Mouse (Mus musculus): Measurements from ENCODE around the gene Sox30. TPM values are rescaled to one million over a fixed set of nuclear protein-coding genes. Genes with fewer than 3 reads are reported as not detected.

Gene Sox30
- under 1 TPM; 0.27 to 0.55 TPM for total RNA-seq (2021)

DNA sequence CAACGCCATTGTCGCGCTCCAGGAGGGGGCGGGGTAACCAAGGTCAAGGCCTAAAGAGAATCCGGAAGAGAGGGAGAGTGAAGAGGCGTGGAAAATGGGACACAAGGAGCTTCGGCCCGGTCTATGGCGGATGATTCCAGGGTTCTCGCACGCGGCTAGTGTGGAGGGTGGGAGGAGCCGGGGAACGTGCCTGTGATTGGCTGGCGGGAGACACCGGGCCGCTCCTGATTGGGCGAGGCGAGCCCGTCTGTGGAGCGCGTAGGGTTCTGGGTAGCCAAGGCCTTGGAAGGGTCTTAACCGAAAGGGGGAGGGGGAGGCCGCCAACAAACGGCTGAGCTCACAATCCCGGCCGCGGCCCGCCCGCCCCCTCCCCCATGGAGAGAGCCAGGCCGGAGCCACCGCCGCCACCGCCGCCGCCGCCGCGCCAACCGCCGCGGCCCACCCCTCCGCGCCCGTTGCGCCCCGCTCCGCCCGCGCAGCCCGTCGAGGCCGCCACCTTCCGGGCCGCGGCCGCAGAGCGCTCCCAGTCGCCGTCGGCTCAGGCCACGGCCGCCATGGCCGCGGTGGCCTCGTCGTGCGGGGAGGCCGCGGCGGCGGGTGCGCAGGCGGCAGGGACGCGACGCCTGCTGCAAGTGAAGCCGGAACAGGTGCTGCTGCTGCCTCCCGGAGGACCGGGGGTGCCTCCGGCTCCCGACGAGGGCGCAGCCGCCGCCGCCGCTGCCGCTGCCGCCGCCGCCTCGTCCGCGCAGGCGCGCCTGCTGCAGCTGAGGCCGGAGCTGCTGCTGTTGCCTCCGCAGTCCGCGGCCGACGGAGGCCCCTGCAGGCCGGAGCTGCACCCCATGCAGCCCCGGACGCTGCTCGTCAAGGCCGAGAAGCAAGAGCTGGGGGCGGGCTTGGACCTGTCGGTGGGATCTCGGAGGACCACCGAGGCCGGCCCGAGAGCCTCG, at the start of gene Sox30:
Gene Sox30 (plus strand): TSS at position 365 of the 947 bp plus-strand sequence.
- DNase-seq = peak; percentile 71

DNA sequence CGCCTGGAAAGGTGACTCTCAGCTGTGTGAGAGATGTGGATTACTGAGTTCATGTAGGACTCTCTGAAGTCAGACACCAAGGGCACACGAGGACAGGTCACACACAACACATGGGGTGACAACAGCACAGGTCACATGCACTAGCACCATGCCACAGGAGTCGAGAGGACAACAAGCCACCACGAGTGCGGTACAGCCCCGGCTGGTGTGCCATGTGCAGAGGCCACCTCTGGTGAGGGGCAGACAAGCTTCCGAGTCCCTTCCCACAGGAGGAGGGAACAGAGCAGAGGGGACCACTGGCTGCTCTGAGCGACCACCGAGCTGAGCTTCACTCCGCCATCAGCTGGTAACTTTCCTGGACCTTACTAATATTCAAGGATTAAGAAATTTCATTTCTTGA, 47.3 kb upstream of the Sox30 start:
- no peak for DNase-seq

DNA sequence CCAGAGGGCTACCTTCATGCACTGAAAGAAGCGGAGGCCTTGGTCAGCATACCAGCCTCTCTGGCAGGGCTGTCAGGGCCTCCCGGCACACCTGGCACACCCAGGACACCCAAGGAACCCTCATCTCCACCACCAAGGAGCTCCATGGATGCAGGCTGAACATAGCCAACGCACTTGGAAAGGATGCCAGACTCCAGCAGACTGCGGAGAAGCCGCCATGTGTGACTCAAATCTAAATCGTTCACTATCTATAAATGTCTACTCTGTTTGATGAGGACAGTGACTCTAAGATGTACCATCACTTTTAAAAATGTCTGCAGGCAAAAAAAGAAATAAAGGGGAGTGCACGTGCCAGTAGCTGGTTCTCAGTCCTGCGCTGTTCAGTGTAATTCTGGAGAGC, 42.6 kb upstream of the Sox30 start:
- no peak for DNase-seq

DNA sequence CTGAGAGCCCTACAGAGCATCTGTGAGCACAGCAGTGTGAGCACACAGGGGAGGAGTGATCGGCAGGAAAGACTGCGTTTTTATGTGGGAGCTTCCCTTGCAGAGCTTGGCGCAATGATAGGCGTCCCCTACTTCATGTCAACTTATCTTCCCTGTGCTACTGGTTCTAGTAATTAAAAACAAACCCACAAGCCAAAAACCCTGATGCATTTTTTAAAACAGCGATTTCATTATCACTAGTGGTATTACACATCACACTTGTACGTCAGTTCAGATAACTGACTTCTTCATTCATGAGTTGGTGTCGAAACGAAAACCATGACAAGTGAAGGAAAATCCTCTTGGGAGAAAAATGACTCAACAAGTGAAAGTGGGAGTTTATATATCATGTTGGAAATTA, 41.2 kb upstream of the Sox30 start:
- no peak for DNase-seq

DNA sequence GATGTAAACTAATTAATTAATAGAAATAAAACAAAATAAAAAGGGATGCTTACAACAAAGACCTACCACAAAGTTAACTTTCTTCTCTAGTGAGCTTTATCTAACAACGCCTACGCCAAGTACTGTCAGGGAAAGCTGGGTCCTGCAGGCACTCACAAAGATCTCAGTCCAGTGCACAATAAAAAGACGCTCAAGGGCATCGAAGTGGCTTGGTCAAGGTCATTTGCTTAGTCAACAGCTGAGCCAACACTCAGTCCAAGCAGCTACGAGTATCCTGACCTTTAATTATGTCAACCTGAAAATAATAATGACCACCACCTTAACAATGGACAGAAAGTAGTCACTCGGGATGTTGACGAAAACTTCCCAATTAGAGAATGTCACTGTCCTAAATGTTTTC, 37.8 kb upstream of the Sox30 start:
- DNase-seq = no peak

DNA sequence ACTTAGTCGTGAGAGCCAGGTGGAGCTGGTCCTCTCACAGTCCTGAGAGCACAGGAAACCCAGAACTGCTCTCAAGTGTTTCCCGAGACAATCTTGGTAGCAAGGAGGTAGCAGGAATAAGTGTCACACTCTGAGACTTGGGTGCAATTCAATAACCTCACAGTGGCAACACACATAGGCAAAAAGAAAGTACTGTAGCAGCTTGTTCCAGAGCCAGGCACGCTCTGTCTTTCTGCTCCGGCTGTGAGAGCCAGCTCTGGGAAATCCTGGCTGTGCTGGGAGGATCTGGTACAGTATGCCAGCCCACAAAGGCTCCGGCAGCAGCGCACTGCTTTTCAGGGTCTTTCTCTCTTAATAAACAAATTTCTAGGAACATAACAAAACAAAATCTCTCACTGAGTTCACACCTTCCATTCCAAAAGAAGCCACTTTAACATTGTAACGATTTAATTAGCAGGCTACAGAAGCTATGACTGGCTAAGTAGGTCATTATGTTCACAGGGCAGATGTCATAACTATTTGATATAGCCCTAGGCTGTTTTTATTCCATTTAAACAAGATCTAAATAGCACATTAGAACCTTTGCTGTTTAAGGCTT, 36.9 kb upstream of the Sox30 start:
- no peak for DNase-seq

DNA sequence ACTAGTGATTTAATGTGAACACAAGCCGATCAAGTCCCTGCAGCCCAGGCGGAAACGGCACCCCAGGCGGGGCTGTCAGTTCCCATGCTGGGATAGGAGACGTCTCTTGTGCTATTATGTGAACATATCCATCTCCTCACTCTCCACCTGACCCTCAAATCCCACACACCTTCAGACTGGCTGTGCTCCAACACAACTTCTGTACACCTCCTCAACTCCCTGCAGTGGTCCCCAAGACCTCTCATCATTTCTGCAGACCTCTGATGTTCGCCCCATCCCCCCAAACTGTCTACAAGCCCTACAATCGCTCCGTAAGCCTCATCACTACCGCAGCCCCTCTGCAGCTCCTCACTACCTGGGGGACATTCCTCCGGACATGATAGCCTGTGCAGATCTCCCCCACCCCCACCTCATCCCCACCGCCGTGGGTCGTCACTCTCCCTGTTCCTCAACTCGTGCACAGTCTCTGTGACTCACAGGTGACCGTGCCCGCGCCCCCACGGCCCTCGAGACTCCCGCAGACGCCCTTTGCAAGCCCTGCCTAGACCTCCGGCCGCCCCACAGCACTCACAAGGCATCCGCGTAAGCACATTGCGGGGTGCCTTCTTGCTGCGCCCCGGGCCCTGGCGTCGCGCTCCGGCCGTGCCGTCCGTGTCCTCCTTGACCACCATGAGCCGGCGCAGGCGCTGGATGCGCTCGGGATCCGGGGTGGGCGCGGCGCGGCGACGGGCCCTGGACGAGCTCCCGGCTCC, 36.0 kb upstream of the Sox30 start:
- peak; percentile 20 for DNase-seq

DNA sequence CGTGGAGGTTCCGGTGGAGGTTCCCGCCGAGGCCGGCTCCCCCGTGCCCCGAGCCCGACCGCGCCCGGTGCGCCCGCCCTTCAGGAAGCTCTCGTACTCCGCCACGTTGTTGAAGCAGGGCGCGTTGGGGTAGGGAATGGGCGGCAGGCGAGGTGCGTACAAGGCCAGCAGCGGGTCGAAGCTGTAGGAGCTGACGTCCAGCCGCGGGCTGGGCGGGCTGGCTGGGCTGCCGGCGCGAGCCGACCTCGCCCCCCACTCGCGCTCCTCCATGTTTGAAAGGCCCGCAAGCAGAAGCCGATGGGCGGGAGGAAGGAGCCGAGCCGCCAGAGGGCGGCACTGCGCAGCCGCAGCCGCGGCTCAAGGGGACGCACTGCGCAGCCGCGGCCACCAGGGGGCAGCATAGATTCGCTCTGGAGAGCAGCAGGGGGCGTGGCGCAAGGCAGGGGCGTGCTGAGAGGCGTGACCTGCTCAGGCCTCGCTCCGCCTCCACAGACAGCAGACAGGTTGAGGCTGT, 35.4 kb upstream of the Sox30 start, which contains the start of gene Lsm11:
Gene Lsm11 (minus strand): TSS at position 293 of the 514 bp plus-strand sequence.
- peak; percentile 99 for DNase-seq

DNA sequence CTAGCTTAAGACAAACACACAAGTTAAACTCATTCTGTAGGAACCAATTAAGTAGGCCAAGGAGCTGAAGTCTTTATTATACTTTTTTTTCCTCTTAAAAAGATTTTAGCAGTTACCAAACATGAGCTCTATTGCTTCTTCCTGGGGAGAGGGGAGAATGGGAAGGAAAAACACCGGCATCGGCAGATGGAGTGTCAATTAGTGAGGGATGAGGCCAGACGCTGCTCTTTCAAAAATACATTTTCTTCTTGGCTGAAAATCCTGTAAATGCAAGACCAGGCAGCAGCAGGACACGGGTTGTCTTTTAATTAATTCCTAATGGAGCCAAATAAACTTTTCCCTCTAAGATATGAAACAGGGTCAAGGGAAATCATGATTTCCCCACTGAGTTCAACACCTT, 33.3 kb upstream of the Sox30 start:
- DNase-seq = no peak

DNA sequence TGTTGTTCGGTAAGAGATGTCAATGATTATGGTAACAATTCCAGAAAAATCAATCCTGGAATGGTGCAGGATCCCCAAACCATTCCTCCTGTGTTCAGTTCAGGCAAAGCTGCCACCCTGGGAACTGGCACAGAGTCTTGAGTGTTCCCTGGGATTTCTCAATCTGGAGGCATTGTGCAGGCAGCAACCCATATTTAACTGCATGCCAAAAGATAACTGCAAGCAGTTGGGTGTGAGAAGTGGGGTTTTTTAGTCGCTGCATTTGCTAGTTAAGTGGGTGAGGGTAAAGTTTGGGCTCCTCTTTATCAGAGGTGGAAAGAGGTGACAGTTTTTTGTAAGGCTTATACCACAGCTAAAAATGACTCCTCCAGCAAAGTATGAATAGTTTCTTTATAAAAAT, 32.6 kb upstream of the Sox30 start:
- no peak for DNase-seq

DNA sequence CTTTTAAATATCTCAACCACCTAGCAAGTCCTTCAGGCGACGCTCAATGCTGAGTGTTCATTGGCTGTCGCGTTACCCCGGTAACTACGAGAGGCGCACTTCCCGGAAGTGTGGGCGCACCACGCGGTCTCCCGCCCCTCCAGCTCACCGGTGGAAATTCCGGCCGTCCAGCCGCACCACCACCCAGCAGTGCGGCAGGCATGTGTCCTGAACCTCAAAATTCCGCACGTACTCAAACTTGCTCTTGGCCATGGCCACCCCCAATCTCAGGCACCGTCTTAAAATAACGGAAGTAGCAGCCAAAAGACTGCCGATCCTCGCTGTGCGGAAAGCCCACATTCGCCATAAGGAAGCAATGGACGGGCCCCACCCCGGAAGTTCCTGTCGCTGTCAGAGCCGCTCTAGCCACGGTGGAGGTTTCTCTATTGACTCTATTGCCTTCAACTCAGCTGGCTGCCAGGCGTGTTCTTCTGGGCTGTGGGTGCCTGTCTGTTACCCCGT, 24.9 kb upstream of the Sox30 start, which contains the start of gene Thg1l:
Gene Thg1l (minus strand): TSS at position 368 of the 501 bp plus-strand sequence.
- DNase-seq = peak; percentile 90

DNA sequence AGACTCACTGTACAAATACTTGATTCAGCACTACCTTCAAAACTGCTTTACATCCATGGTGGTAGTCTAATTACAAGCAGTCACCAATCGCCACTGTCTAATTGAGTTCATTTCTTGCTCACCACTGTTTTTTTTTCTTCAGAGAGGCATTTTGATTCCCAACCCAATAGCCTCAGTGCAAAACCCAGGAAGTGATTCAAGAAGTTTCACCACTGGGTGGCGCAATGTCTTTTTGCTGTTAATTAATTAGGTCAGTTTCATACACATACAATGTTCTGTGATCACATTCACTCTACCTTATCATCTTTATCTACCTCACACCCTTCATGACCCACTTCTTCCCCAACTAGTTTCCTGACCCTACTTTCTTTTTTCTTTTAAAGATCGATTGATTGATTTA, 20.5 kb upstream of the Sox30 start:
- DNase-seq = peak; percentile 53

DNA sequence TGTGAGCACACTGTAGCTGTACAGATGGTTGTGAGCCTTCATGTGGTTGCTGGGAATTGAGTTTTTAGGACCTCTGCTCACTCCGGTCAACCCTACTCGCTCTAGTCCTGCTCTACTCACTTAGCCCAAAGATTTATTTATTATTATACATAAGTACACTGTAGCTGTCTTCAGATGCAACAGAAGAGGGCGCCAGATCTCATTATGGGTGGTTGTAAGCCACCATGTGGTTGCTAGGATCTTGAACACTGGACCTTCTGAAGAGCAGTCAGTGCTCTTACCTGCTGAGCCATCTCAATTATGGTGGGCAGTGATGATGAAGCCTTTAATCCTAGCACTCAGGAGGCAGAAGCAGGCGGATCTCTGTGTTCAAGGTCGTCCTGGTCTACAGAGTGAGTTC, 20.1 kb upstream of the Sox30 start:
- no peak for DNase-seq

DNA sequence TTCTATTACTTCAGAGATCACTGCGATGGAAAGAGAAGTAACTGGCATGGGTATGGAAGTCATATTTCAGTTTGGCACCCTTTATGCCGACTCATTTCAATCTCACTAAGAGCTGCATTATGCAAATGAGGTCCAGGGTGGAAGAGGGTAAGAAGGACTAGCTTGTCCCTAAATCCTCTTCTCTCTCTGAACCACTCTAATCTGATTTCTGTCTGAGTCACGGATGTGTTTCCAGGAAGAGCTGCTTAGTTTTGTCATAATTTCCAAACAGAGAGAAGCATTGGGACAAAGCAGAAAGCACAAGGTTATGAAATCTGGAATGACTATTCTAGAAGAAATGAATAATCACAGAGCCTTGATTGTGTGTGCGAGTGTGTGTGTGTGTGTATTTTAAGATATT, 13.2 kb upstream of the Sox30 start:
- DNase-seq = no peak

DNA sequence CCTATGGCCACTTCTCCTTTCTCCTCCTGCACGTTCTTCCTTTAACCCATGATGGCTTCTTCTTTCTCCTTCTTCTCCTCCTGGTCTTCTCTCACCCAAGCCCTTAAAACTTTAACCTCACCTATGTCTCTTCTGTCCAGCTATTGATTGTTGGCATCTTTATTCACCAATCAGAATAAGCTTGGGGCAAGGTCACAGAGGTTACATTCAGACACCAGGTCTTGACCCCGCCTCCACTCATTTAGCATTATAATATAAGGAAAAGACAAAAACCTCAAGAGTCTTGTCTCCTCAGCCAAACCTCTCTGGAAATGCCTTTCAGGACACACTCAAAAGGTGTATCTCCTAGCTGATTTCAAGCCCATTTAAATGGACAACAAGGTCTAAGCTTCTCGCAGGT, 11.6 kb upstream of the Sox30 start:
- no peak for DNase-seq

DNA sequence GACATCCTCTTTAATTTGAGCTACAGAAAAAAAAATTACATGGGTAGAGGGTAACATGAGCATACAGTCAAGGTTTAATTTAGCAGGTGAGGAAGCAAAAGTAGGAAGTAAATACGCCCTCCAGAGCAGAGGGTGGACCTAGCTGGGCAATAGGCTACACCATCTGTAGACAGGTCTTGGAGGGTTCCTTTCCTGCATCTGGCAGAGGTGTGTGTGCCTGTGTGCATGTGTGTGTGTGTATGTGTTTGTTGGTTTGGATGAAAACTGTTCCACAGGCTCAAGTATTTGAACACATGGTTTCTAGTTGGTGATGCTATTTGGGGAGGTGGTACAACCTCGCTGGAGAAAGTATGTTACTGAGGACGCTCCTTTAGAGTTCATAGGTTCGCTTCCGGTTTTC, 6.5 kb upstream of the Sox30 start:
- DNase-seq = no peak

DNA sequence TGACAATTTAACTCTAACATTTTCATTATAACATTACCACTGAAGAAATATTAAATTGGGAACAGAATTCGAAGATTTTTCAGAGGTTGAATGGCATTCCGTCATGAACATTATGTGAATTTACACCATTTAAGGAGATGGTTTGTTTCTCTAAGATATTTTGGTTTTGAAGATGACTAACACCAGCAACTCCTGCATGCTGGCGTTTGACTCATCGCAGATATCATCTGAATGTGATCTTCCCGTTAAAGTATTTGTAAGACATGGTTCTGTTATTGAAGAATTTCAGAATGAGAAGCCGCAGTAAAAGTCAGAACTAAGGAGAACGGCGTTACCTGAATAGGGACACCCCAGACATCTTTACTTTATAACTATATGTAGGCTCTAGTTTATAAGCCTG, 5.6 kb upstream of the Sox30 start:
- DNase-seq = no peak

DNA sequence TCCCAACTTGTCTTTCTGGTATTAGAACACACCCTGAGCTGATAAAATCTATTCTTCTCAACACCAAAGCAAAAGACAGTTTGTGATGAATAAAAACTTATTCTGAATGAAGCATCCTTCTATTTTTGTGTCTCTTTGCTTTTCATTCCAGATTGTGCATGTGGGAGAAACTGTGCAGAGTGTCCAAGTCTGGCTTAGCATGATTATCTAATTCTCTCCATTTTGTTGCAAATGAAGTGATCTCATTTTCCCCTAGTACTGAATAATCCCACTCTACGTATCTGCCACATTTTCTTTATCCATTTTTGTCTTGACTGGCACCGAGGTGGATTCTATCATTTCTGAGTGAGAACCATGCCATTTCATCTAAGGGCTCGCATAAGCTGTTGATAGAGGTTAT, 4.0 kb upstream of the Sox30 start:
- no peak for DNase-seq

DNA sequence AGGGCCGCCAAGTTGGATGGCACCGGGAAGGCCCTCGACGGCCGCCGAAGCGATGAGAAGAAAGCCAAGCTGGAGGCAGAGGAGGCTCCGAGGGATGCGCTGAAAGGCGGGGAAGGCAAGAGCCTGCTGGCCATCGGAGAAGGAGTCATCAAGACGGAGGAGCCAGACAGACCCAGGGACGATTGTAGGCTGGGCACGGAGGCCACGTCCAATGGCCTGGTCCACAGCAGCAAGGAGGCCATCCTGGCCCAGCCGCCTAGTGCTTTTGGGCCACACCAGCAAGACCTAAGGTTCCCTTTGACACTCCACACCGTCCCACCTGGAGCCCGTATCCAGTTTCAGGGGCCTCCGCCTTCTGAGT, 763 bp downstream of the Sox30 start:
- no peak for DNase-seq

DNA sequence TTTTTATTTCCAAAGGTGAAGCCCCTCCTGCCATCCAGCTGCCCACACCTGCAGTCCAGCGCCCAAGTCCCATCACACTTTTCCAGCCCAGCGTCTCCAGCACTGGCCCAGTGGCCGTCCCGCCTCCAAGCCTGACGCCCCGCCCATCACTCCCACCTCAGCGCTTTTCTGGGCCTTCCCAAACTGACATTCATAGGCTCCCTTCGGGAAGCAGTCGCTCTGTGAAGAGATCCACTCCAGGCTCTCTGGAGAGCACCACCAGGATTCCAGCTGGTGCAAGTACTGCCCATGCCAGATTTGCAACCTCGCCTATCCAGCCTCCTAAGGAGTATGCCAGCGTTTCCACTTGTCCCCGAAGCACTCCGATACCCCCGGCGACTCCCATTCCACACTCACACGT, 11.5 kb downstream of the Sox30 start:
- DNase-seq = peak; percentile 52

DNA sequence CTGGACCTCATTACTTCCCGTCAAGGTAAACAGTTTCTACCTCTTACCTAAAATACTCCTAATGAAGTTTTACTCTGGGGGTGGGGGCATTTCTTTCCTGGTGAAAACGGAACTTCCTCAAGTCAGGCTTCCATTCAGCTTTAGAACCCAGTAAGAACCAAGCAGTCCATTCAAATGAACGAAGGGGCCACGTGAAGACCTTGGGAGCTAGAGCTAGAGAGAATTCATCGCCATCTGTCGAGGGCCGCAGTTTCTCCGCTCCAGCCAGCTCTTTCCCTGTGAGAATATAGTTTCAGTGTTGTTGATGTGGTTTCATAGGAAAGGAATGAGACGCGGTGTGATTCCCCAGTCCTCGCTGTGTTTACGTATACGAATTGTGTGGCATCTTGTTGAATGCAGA, 12.0 kb downstream of the Sox30 start:
- no peak for DNase-seq

DNA sequence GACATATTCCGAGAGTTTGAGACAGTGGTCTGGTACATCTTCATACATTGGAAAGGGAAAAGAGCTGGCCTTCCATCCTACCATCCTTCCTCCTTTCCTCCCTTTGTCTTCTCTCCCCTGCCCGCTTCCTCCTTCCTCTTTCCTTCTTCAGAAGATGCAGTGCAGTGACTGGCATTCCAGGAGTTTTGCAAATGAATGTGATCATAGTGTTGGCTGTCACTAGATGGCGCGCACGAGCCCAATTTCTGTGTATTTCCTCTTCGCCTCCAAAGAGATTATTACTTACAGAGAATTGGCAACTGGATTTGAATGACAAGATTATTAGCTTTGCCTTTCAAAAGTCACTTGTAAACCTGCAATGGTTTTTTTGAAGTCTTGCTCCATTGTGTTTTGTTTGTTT, 36.0 kb downstream of the Sox30 start:
- DNase-seq = peak; percentile 84

DNA sequence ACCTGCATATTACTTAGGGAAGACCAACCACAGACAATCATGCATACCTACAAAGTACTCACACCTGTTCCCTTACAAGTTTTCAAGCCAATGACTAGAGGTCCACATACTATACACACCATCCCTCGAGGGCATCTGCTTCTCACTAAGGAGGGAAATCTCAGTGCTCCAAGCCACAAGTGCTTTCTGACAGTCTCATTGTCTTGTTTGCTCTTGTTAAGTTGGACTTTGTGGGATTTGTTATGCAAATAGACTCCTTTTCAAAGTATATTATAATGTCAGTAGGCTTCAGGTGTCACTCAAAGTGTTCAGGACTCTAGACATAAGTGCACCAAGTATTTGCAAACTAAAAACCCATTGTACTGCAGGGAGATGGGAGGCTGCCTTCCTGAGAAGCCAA, 40.1 kb downstream of the Sox30 start:
- no peak for DNase-seq

All from heart, postnatal 4 days (tissue).